Mouse (Mus musculus): ENCODE results near the gene Schip1.

- TF ChIP-seq CTCF (IDR thresholded peaks at IDR 0.05; ENCODE audit: low read depth) = no peak
- TF ChIP-seq EP300 (IDR thresholded peaks at IDR 0.05; ENCODE audit: low read depth) = no peak
Measured at GRCm38 (mm10) chr3:68101343-68101742, 36.7 kb downstream of the Schip1 start.
